Mouse (Mus musculus) kidney, adult 18-20 months (tissue): ENCODE measurements around the gene Anks3.

Experiments used
- DNase-seq: peaks from one replicate; pipeline ENCODE4 v3.0.0; 2021

Gene Anks3

GRCm38 (mm10) chr16:4965392-4966129, 1.6 kb upstream of the Anks3 start:
- no peak for DNase-seq

- no peak for DNase-seq
Observed at GRCm38 (mm10) chr16:4964731-4965391, 856 bp upstream of the Anks3 start.

GRCm38 (mm10) chr16:4963346-4963745, 659 bp downstream of the Anks3 start:
- no peak for DNase-seq

- DNase-seq: no peak
Observed at GRCm38 (mm10) chr16:4960260-4960659, 3.7 kb downstream of the Anks3 start.

GRCm38 (mm10) chr16:4957446-4957845, 6.6 kb downstream of the Anks3 start:
- DNase-seq: no peak

GRCm38 (mm10) chr16:4956609-4957008, 7.4 kb downstream of the Anks3 start:
- DNase-seq: no peak

- no peak for DNase-seq
Observed at GRCm38 (mm10) chr16:4947378-4947777, 16.6 kb downstream of the Anks3 start.

- peak; percentile 33 for DNase-seq
Observed at GRCm38 (mm10) chr16:4946155-4946554, 17.9 kb downstream of the Anks3 start.

GRCm38 (mm10) chr16:4945415-4945814, 18.6 kb downstream of the Anks3 start:
- no peak for DNase-seq

GRCm38 (mm10) chr16:4943431-4943830, 20.6 kb downstream of the Anks3 start:
- no peak for DNase-seq

- DNase-seq: no peak
Observed at GRCm38 (mm10) chr16:4942868-4943267, 21.1 kb downstream of the Anks3 start.

GRCm38 (mm10) chr16:4941016-4941415, 23.0 kb downstream of the Anks3 start:
- DNase-seq: no peak

- DNase-seq: no peak
Observed at GRCm38 (mm10) chr16:4940311-4940850, 23.6 kb downstream of the Anks3 start.

- peak; percentile 64 for DNase-seq
Observed at GRCm38 (mm10) chr16:4939412-4939811, 24.6 kb downstream of the Anks3 start.

- DNase-seq: peak; percentile 96
Observed at GRCm38 (mm10) chr16:4938989-4939388, 25.0 kb downstream of the Anks3 start.

GRCm38 (mm10) chr16:4938461-4938860, 25.5 kb downstream of the Anks3 start, which contains the start of gene Nudt16l1:
TSS of gene Nudt16l1 (plus strand) at chr16:4938761.
- DNase-seq: no peak

GRCm38 (mm10) chr16:4937351-4938190, 26.4 kb downstream of the Anks3 start:
- DNase-seq: no peak

GRCm38 (mm10) chr16:4935931-4936703, 27.9 kb downstream of the Anks3 start:
- DNase-seq: no peak

GRCm38 (mm10) chr16:4935430-4935829, 28.6 kb downstream of the Anks3 start:
- DNase-seq: no peak

- DNase-seq: peak; percentile 80
Observed at GRCm38 (mm10) chr16:4932429-4932828, 31.6 kb downstream of the Anks3 start.

- DNase-seq: no peak
Observed at GRCm38 (mm10) chr16:4928474-4928873, 35.5 kb downstream of the Anks3 start.

- DNase-seq: no peak
Observed at GRCm38 (mm10) chr16:4927967-4928366, 36.0 kb downstream of the Anks3 start.
